10 mouse cellular contexts compared by ENCODE assay signal in genomic region chr17:49889629-49890028, GRCm38 (mm10).
DNase-seq lines count a peak whose midpoint lies in the region; ATAC-seq and TF ChIP-seq lines count a peak whose summit lies in the region.
"Had no signal": no experiment of that assay in that cellular context is flagged by ENCODE, and none has a peak within 500 bp of the region (broad histone marks: within the 10 kb centered on the region; RNA-seq: fewer than 3 reads in every experiment).

No protein-coding gene starts in this region.

- TF ChIP-seq CTCF in heart, postnatal 0 days (IDR thresholded peaks at IDR 0.05; ENCODE audit: low read depth) = peak; percentile 28; the same call in 1 of the 2 replicates
- peak; percentile 58 for TF ChIP-seq CTCF in brain, embryonic 14.5 days (IDR thresholded peaks at IDR 0.05; ENCODE audit: borderline replicate concordance, extremely low read depth, insufficient read depth, insufficient read length)

- H3K9ac ChIP-seq in heart, postnatal 0 days (replicated peaks; ENCODE audit: low read depth, low read length) = no peak overlapping the region
- H3K9ac ChIP-seq in heart, embryonic 11.5 days (ENCODE audit: low read depth, low read length) = no peak overlapping the region
- no peak overlapping the region for H3K9ac ChIP-seq in hindbrain, embryonic 15.5 days

- WGBS in heart, postnatal 0 days = 42% methylated on average over 7 of the region's 7 CpGs
- 25% methylated on average over 7 of the region's 7 CpGs for WGBS in heart, embryonic 11.5 days (ENCODE audit: insufficient replicate concordance)
- 19% methylated on average over 7 of the region's 7 CpGs for WGBS in hindbrain, embryonic 15.5 days

- H3K4me3 ChIP-seq in heart, postnatal 0 days (ENCODE audit: low read depth, low read length) = no peak overlapping the region
- no peak overlapping the region for H3K4me3 ChIP-seq in heart, embryonic 11.5 days (ENCODE audit: low read depth, low read length)
- H3K4me3 ChIP-seq in hindbrain, embryonic 15.5 days = no peak overlapping the region

- no peak overlapping the region for H3K27ac ChIP-seq in heart, postnatal 0 days (ENCODE audit: low read depth)
- H3K27ac ChIP-seq in heart, embryonic 11.5 days (ENCODE audit: low read depth, low read length) = no peak overlapping the region
- H3K27ac ChIP-seq in hindbrain, embryonic 15.5 days (replicated peaks) = no peak overlapping the region

- no peak for TF ChIP-seq POLR2A in brain, embryonic 14.5 days (IDR thresholded peaks at IDR 0.05; ENCODE audit: borderline replicate concordance, extremely low read depth, insufficient read depth, insufficient read length, poor library complexity, severe bottlenecking)

- no peak for TF ChIP-seq EP300 in heart, postnatal 0 days (IDR thresholded peaks at IDR 0.05; ENCODE audit: low read depth)

- H3K9me3 ChIP-seq in heart, postnatal 0 days (replicated peaks; ENCODE audit: control insufficient read depth, low read length) = no peaks in the 10 kb centered on the region
- no peaks in the 10 kb centered on the region for H3K9me3 ChIP-seq in heart, embryonic 11.5 days (replicated peaks; ENCODE audit: control insufficient read depth, low read length)
- no peaks in the 10 kb centered on the region for H3K9me3 ChIP-seq in hindbrain, embryonic 15.5 days

- ATAC-seq in heart, postnatal 0 days (ENCODE audit: insufficient read depth, low read depth) = peak; percentile 53
- no peak; the same call in 1 of the 2 replicates for ATAC-seq in heart, embryonic 11.5 days (replicated peaks; ENCODE audit: insufficient number of reproducible peaks, low FRiP score, low TSS enrichment)
- peak; percentile 64 for ATAC-seq in hindbrain, embryonic 15.5 days (ENCODE audit: low FRiP score, low read depth)
- ATAC-seq: Patski had no signal

- no peak for DNase-seq in heart, postnatal 0 days (ENCODE audit: low spot score)
- peak; percentile 64 for DNase-seq in brain, embryonic 14.5 days (ENCODE audit: low read depth)
- DNase-seq in neural tube, embryonic 10.5 days (ENCODE audit: extremely low spot score, low spot score) = peak; percentile 44
- DNase-seq in spleen, adult 12 weeks (ENCODE audit: low spot score) = no peak
- no peak for DNase-seq in thymus, postnatal 10 days (ENCODE audit: low spot score in 2 of 2)
- DNase-seq in layer of hippocampus, adult 9-11 months = no peak
- DNase-seq: thymus, postnatal 4 days had no signal

- H3K4me2 ChIP-seq in heart, postnatal 0 days (ENCODE audit: low read depth, low read length) = no peak overlapping the region
- H3K4me2 ChIP-seq in heart, embryonic 11.5 days = no peak overlapping the region
- H3K4me2 ChIP-seq in hindbrain, embryonic 15.5 days = no peak overlapping the region

- H3K4me1 ChIP-seq in heart, postnatal 0 days (ENCODE audit: control insufficient read depth, insufficient read depth) = no peaks in the 10 kb centered on the region
- peaks cover 15% of the 10 kb centered on the region; the same call in 1 of the 2 replicates for H3K4me1 ChIP-seq in heart, embryonic 11.5 days (ENCODE audit: control insufficient read depth, insufficient read depth, low read length)
- peaks cover 16% of the 10 kb centered on the region for H3K4me1 ChIP-seq in hindbrain, embryonic 15.5 days (replicated peaks)

- no peaks in the 10 kb centered on the region for H3K27me3 ChIP-seq in heart, postnatal 0 days (ENCODE audit: control insufficient read depth, insufficient read depth, low read length)
- H3K27me3 ChIP-seq in heart, embryonic 11.5 days (ENCODE audit: control insufficient read depth, insufficient read depth, low read length) = no peaks in the 10 kb centered on the region
- no peaks in the 10 kb centered on the region for H3K27me3 ChIP-seq in hindbrain, embryonic 15.5 days
- H3K27me3 ChIP-seq: Patski had no signal

- no peaks in the 10 kb centered on the region for H3K36me3 ChIP-seq in heart, postnatal 0 days (replicated peaks; ENCODE audit: control insufficient read depth, insufficient read depth, low read length)
- H3K36me3 ChIP-seq in heart, embryonic 11.5 days (ENCODE audit: control insufficient read depth, insufficient read depth, low read length) = no peaks in the 10 kb centered on the region
- no peaks in the 10 kb centered on the region for H3K36me3 ChIP-seq in hindbrain, embryonic 15.5 days

Comparison
In these comparisons a context has a peak if more than half of its experiments do, and no peak if none do; other contexts are left out.
1. DNase-seq: peak in brain, embryonic 14.5 days (single experiment) and neural tube, embryonic 10.5 days (single experiment); none in heart, postnatal 0 days (single experiment), spleen, adult 12 weeks (single experiment), thymus, postnatal 10 days (0 of 2) and layer of hippocampus, adult 9-11 months (single experiment).